Mouse (Mus musculus) gastrocnemius, adult 2 months (tissue): Measurements from ENCODE around the gene Olfr543. TPM values are rescaled to one million over a fixed set of nuclear protein-coding genes. Genes with fewer than 3 reads are reported as not detected.

Experiments used
- DNase-seq: peaks from one replicate; pipeline ENCODE4 v3.0.0; 2022
- H3K27ac ChIP-seq: fragments of 200-600 bp; 2 replicates; pipeline ENCODE4 v1.8.1; 2022; ENCODE audit warnings: mild to moderate bottlenecking
- H3K4me3 ChIP-seq: fragments of 200-600 bp; 2 replicates; pipeline ENCODE4 v1.8.1; 2022; ENCODE audit warnings: mild to moderate bottlenecking, moderate library complexity
- CTCF ChIP-seq: fragments of 200-600 bp; IDR thresholded peaks from 2 replicates; pipeline ENCODE4 v1.8.1; 2022; ENCODE audit warnings: antibody characterized with exemption, mild to moderate bottlenecking, moderate library complexity
- intact Hi-C: fragments of 180-260 bp; cut with DNase I; formaldehyde crosslinking; loops from one replicate; pipeline ENCODE4 v1.15.1; 2025
- total RNA-seq, 2 experiments: library from RNA; stranded (reverse); gene quantifications; 2 replicates each; pipeline ENCODE4 v1.2.3; 2021

Olfr543 gene
- total RNA-seq, 2 experiments from 2014 or later = not detected

DNA sequence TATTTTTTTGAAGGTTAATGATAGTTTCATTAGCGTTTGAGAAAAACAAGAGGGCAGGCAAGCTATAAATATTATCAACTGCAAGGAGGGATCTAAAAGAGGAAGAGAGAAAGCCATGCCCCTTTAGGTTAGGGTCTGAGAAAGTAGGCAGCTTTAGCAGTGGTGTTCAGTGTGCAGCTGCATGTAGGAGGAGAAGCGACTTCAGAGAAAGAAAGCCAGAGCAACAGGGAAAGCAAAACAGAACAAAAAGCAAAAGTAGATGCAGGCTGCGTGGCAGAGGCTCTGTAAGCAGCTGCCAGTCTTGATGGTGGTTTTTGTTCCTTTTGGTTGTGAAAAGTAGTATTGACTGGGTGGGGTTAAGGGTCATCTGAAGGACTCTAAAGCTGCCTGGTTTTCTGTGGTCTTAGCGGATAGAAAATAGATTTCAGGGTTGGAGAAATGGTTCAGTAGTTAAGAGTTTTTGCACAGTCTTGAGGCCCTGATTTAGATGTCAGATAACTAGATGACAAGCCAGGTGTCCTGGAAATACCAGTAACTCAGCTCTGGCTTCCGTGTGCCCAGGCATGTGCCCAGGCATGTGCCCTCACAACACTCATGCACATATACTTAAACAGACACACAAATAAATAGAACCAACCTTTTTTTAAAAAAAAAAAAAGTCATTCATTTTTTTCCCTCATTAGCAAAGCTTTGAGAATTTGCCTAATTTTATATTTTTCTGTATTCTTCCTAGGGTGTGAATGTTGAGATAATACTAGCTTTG is 22.7 kb downstream of the Olfr543 start:
- TF ChIP-seq CTCF = no peak
- H3K4me3 ChIP-seq = no peak overlapping the region
- H3K27ac ChIP-seq = no peak overlapping the region
- DNase-seq = no peak
- intact Hi-C loops = no loop called here

DNA sequence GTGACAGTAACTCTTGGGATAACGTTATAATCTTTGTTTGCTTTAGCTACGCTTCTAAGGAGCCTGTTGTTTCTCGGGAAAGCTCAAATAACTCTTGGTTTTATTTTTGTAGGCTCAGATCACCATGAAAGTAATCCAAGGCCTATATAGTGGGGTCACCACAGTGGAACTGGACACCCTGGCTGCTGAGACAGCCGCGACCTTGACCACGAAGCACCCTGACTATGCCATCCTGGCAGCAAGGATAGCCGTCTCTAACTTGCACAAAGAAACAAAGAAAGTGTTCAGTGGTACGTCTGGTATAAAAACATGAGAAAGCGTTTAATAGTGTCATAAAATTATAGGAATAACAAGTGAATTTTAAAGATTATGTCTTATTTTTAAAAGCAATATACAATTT is 35.0 kb downstream of the Olfr543 start:
- peak; percentile 49 for DNase-seq
- H3K4me3 ChIP-seq = no peak overlapping the region
- H3K27ac ChIP-seq = peak overlapping the region; percentile 73
- no peak for TF ChIP-seq CTCF
- intact Hi-C loops = no loop called here

DNA sequence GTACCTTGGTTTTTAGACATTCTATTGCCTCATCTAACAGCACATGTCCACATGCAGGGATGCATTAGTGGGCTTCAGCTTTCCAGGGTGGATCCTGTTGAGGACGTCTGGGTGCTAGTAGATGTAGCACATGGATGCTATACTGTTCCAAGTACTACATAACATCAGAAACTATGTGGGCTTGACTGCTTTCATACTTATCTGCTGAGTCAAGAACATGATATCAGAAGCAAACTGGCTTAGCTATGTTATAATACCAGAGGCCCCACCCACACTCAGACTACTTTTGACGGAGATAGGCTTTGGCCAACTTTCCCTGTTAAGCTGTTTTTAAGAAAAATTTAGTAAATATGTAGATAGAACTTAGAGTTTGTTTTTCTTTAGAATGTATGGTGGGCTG is 37.2 kb downstream of the Olfr543 start:
- TF ChIP-seq CTCF = no peak
- intact Hi-C loops = no loop called here
- DNase-seq = no peak

DNA sequence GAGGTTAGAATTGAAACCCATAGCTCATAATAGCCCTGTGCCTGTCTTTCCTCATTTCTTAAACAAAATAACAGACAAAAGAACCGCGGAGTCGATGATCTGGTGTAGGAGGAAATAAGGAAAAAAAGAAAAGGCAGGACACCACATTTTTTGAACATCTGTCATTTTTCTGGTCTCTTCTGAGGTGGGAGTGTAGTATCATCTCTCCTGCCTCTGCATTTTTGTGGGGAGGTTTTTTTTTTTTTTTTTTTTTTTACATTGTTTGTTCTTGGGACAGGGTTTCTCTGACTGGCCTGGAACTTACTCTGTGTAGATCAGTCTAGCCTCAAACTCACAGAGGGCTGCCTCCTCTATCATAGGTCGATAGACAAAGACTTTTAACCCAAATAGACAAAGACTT is 39.0 kb downstream of the Olfr543 start:
- DNase-seq = no peak
- H3K4me3 ChIP-seq = peak overlapping the region; percentile 93
- intact Hi-C loops = no loop called here
- TF ChIP-seq CTCF = no peak
- peak overlapping the region; percentile 87 for H3K27ac ChIP-seq

More for the DNA sequence above, 37.2 kb downstream of the Olfr543 start:
- Histone ChIP-seq H3K4me3 (no peak overlapping the region), H3K27ac (no peak overlapping the region)

DNA sequence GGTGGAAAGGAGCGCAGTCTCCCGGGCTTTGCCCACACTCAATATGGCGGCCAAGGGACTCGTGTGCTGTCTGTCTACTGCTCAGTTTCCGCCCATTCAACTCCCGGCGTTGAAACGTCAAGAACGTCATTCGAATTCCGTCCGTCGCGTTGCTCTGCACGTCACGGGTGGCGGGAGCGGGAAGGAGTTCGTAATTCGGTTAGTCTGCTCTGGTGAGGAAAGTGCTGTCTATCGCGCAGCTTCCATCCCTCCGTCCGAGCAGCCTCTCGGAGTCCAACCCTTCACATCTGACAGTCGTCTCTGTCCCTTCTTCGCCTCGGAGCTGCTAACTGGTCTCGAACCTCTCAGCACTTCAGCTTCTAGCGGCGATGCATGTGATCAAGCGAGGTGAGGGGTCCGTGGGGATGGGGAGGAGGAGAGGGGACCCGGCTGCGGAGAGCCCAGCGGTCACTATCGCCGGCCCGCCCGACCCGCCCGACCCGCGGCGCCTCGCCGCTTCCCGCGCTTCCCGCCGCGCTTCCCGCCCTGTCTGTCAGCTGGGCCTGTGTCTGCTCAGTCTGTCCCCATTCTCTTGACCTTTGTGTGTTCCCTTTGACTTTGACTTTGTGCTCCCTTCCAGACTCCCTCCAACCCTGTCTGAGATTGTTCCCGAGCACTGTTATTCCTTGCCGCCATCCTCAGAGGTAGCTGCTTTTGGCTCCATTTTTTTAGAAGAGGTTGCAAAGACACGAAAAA is 39.7 kb downstream of the Olfr543 start, which contains the start of gene Rrm1:
Rrm1 (plus strand) TSS at position 39 of the 735 bp plus-strand sequence.
- intact Hi-C loops = no loop called here
- peak within 1 kb of the TSS; percentile 87 for H3K27ac ChIP-seq
- no peak for TF ChIP-seq CTCF

DNA sequence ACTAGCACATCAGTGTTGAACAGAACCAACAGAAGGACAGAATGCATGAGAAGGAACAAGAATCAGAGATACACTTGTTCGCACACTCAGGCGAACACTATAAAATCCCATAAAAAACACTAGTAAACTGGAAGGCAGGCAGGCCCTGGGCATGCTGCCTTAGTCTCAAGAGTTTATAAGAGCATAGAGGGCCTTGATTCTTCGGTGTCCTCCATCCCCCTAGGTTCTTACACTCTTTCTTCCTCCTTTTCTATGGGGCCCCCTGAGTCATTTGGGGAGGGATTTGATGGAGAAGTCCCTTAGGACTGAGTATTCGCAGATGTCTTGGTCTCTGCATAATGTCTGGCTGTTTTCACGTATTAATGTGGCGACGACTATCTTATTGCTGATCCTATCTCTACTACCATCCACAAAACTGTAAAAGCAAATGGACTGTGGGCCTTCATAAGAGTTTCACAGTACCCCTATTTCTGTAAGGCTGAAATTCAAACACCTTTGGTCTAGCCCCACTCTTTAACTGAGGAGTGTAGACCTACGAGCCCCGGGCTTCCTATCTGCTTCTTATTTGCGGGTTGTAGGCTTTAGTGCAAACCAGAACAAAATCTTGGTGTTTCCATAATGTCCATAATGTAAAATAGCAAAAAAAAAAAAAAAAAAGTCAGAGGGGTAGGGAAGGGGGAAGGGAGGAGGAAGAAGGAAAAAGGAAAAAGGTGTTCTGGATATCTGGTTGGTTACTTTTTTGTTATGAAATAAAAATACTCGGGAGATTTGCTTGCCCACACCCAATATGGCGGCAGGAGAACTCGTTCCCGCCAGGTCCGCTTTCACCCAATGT is 40.4 kb downstream of the Olfr543 start:
- intact Hi-C loops = no loop called here
- no peak for DNase-seq
- H3K27ac ChIP-seq = peak overlapping the region; percentile 87
- H3K4me3 ChIP-seq = peak overlapping the region; percentile 93
- TF ChIP-seq CTCF = no peak

More for the DNA sequence above, 39.7 kb downstream of the Olfr543 start, which contains the start of gene Rrm1:
- peak within 1 kb of the TSS; percentile 93 for H3K4me3 ChIP-seq
- DNase-seq = peak; percentile 95

DNA sequence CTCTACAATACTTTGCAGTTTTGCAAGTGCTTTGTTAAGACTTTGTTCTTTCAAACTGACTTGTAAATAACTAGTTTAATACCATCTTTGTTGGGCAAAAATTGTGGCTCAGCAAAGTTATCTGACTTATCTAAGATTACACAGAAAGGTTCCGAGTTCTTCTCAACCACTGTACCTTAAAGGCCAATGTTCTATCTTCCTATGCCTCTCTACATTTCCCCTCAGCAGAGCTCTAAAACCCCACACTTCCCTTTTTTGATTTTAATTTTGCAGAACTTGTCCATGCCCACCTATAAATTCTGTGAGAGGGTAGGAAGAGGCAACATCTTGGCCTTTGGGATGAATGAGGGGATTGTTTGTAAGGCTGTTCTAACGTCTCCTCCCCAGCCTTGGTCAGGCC is 47.1 kb downstream of the Olfr543 start:
- intact Hi-C loops = no loop called here
- TF ChIP-seq CTCF = no peak

More for the DNA sequence above, 47.1 kb downstream of the Olfr543 start:
- no peak for DNase-seq
- H3K27ac ChIP-seq = no peak overlapping the region
- H3K4me3 ChIP-seq = no peak overlapping the region

Other genes starting within 250 kb of the Olfr543 start
- 10 to 100 TPM; 14.7 to 17.0 TPM for gene Rhog, start 225.6 kb downstream of the Olfr543 start, total RNA-seq
- 100 to 1,000 TPM; 156 to 196 TPM for gene Stim1, start 213.9 kb downstream of the Olfr543 start, total RNA-seq
- gene Rrm1, start 40.0 kb downstream of the Olfr543 start, total RNA-seq = 10 to 100 TPM; 15.3 to 21.8 TPM
- not detected for gene Olfr544, start 6.6 kb upstream of the Olfr543 start, total RNA-seq
- not detected for gene Olfr545, start 17.9 kb upstream of the Olfr543 start, total RNA-seq
- not detected for gene Olfr547, start 53.1 kb upstream of the Olfr543 start, total RNA-seq
- gene Olfr548-ps1, start 59.2 kb upstream of the Olfr543 start, total RNA-seq = not detected
- gene Olfr549, start 68.2 kb upstream of the Olfr543 start, total RNA-seq = not detected
- 1 to 10 TPM; 2.4 to 3.4 TPM for gene Trim21, start 83.8 kb upstream of the Olfr543 start, total RNA-seq
- gene Olfr550, start 89.8 kb upstream of the Olfr543 start, total RNA-seq = under 1 TPM in 1 of 2 experiments, not detected in 1; 0.17 TPM
- gene Olfr551, start 110.2 kb upstream of the Olfr543 start, total RNA-seq = not detected
- under 1 TPM; 0.06 to 0.20 TPM for gene Olfr552, start 116.1 kb upstream of the Olfr543 start, total RNA-seq
- not detected for gene Olfr553, start 136.5 kb upstream of the Olfr543 start, total RNA-seq
- gene Olfr554, start 156.8 kb upstream of the Olfr543 start, total RNA-seq = not detected
- not detected for gene Olfr555, start 177.1 kb upstream of the Olfr543 start, total RNA-seq
- gene Olfr556, start 183.2 kb upstream of the Olfr543 start, total RNA-seq = not detected
- gene Trim68, start 205.6 kb upstream of the Olfr543 start, total RNA-seq = 1 to 10 TPM; 4.0 to 4.8 TPM
- not detected for gene Olfr557, start 214.2 kb upstream of the Olfr543 start, total RNA-seq
- 1 to 10 TPM; 1.4 to 1.5 TPM for gene Olfr558, start 220.5 kb upstream of the Olfr543 start, total RNA-seq
- not detected for gene Olfr33, start 237.4 kb upstream of the Olfr543 start, total RNA-seq
- gene Olfr559, start 245.8 kb upstream of the Olfr543 start, total RNA-seq = not detected